Mouse (Mus musculus) liver, embryonic 14.5 days (tissue): ENCODE results near the gene Shroom3. TPM values are rescaled to one million over a fixed set of nuclear protein-coding genes. Genes with fewer than 3 reads are reported as not detected.

Experiments used
- ATAC-seq: fragments of 200-750 bp; cut with Nextera tagmentation; 2 replicates; pipeline ENCODE4 v1.8.0; 2017; ENCODE audit warnings: moderate number of reproducible peaks, mild to moderate bottlenecking, moderate library complexity; ENCODE audit not compliant: insufficient read depth
- DNase-seq, 3 experiments: peaks; one replicate each; pipeline ENCODE4 v3.0.0-alpha.2; 2012 to 2013; ENCODE audit warnings: low read depth in 3 of 3, low spot score in 3 of 3
- H3K27ac ChIP-seq: fragments of 300-500 bp; sonication (generic); 2 replicates; pipeline ENCODE4 v1.5.1; 2014; ENCODE audit warnings: moderate library complexity, mild to moderate bottlenecking, control low read depth, inconsistent platforms
- H3K27me3 ChIP-seq: fragments of 300-500 bp; sonication (generic); 2 replicates; pipeline ENCODE4 v1.6.1; 2014; ENCODE audit warnings: mild to moderate bottlenecking, low read length, moderate library complexity; ENCODE audit not compliant: control insufficient read depth, insufficient read depth
- H3K36me3 ChIP-seq: fragments of 300-500 bp; sonication (generic); replicated peaks from 2 replicates; pipeline ENCODE4 v1.6.1; 2014; ENCODE audit warnings: low read depth; ENCODE audit not compliant: control insufficient read depth, insufficient read depth
- H3K4me1 ChIP-seq, 2 experiments: fragments of 200-500 bp in 1 of 2; fragments of 300-500 bp in 1 of 2; sonication (generic) in 1 of 2; replicated peaks; 2 replicates each; pipeline ENCODE4 v1.6.1; 2012 to 2014; ENCODE audit warnings: antibody characterized with exemption in 1 of 2, inconsistent platforms in 1 of 2, low read length in 1 of 2; ENCODE audit not compliant: control insufficient read depth in 2 of 2, insufficient read depth in 2 of 2
- H3K4me2 ChIP-seq: fragments of 300-500 bp; sonication (generic); 2 replicates; pipeline ENCODE4 v1.6.1; 2014; ENCODE audit warnings: low read depth, mild to moderate bottlenecking, control low read depth, moderate library complexity
- H3K4me3 ChIP-seq, 2 experiments: fragments of 200-500 bp in 1 of 2; fragments of 300-500 bp in 1 of 2; sonication (generic) in 1 of 2; 2 replicates each; pipeline ENCODE4 v1.5.1; 2012 to 2014; ENCODE audit warnings: low read depth in 2 of 2, low read length in 2 of 2, mild to moderate bottlenecking in 2 of 2, control low read depth in 1 of 2, inconsistent platforms in 1 of 2, moderate library complexity in 1 of 2; ENCODE audit not compliant: insufficient read depth in 1 of 2
- H3K9ac ChIP-seq: fragments of 300-500 bp; sonication (generic); replicated peaks from 2 replicates; pipeline ENCODE4 v1.6.1; 2014; ENCODE audit warnings: mild to moderate bottlenecking, control low read depth, moderate library complexity
- H3K9me3 ChIP-seq: fragments of 300-500 bp; sonication (generic); 2 replicates; pipeline ENCODE4 v1.6.1; 2016; ENCODE audit warnings: low read length, mixed read lengths; ENCODE audit not compliant: control insufficient read depth
- CTCF ChIP-seq: IDR thresholded peaks from 2 replicates; pipeline ENCODE4 v1.5.1; 2016; ENCODE audit warnings: antibody characterized with exemption, low read depth, control low read depth
- EP300 ChIP-seq: IDR thresholded peaks from 2 replicates; pipeline ENCODE4 v1.6.1; 2016; ENCODE audit warnings: antibody characterized with exemption, low read depth
- WGBS: fragments of 180-500 bp; shearing (Covaris S2); extraction: QIAGEN DNeasy Blood & Tissue Kit; methylation state at CpG from one replicate; pipeline ENCODE4 v1.1.7; 2014; ENCODE audit not compliant: insufficient replicate concordance; 5-methylcytosine and 5-hydroxymethylcytosine counted together
- polyA plus RNA-seq, 2 experiments: library from polyadenylated mRNA; depleted of rRNA in 1 of 2; stranded (reverse) in 1 of 2; unstranded in 1 of 2; fragments of >200 nt; fragmentation: Nextera tagmentation in 1 of 2; extraction: Ambion mirVana in 1 of 2; gene quantifications; 2 replicates each; pipeline versions ENCODE4 v1.2.1 to v1.2.3; 2012 to 2014

Shroom3 gene
- polyA plus RNA-seq, 2 experiments = 0.11 to 0.30 TPM

GRCm38 (mm10) chr5:92908227-92908626, 225.0 kb downstream of the Shroom3 start:
- no peaks in the 10 kb centered on the region for H3K4me1 ChIP-seq
- DNase-seq = no peak
- whole genome bisulfite sequencing = 44% methylated on average over 4 of the region's 4 CpGs

GRCm38 (mm10) chr5:92910838-92911237, 227.6 kb downstream of the Shroom3 start:
- TF ChIP-seq CTCF (no peak), EP300 (no peak)
- Histone ChIP-seq H3K4me2 (no peak overlapping the region), H3K36me3 (no peaks in the 10 kb centered on the region), H3K9ac (no peak overlapping the region), H3K4me3 (no peak overlapping the region), H3K9me3 (no peaks in the 10 kb centered on the region), H3K4me1 (no peaks in the 10 kb centered on the region), H3K27me3 (no peaks in the 10 kb centered on the region), H3K27ac (no peak overlapping the region)
- no peak for ATAC-seq
- DNase-seq = no peak
- WGBS = 42% methylated on average over 3 of the region's 3 CpGs

More at GRCm38 (mm10) chr5:92908227-92908626, 225.0 kb downstream of the Shroom3 start:
- no peak for ATAC-seq
- H3K27me3 ChIP-seq = no peaks in the 10 kb centered on the region
- no peak overlapping the region for H3K4me2 ChIP-seq
- no peaks in the 10 kb centered on the region for H3K36me3 ChIP-seq
- H3K27ac ChIP-seq = no peak overlapping the region
- H3K9me3 ChIP-seq = no peaks in the 10 kb centered on the region
- no peak overlapping the region for H3K4me3 ChIP-seq
- H3K9ac ChIP-seq = no peak overlapping the region
- no peak for TF ChIP-seq EP300

- ATAC-seq (no peak), DNase-seq (no peak)
- H3K4me1 ChIP-seq = no peaks in the 10 kb centered on the region; a peak in 1 of 4 replicates
- no peaks in the 10 kb centered on the region for H3K9me3 ChIP-seq
- H3K27ac ChIP-seq = no peak overlapping the region
- H3K36me3 ChIP-seq = no peaks in the 10 kb centered on the region
- H3K4me2 ChIP-seq = no peak overlapping the region
- 60% methylated on average over 10 of the region's 10 CpGs for WGBS
- no peaks in the 10 kb centered on the region for H3K27me3 ChIP-seq
- no peak overlapping the region for H3K9ac ChIP-seq
- TF ChIP-seq CTCF (no peak), EP300 (no peak)
- no peak overlapping the region for H3K4me3 ChIP-seq
Observed at GRCm38 (mm10) chr5:92915421-92915820, 232.2 kb downstream of the Shroom3 start.

GRCm38 (mm10) chr5:92917755-92918154, 234.5 kb downstream of the Shroom3 start:
- Histone ChIP-seq H3K27ac (no peak overlapping the region), H3K36me3 (no peaks in the 10 kb centered on the region), H3K4me1 (no peaks in the 10 kb centered on the region; a peak in 1 of 4 replicates), H3K4me3 (no peak overlapping the region), H3K9me3 (no peaks in the 10 kb centered on the region), H3K9ac (no peak overlapping the region), H3K4me2 (no peak overlapping the region), H3K27me3 (no peaks in the 10 kb centered on the region)
- ATAC-seq (no peak), DNase-seq (no peak)
- TF ChIP-seq CTCF = no peak
- no peak for TF ChIP-seq EP300
- WGBS = 34% methylated on average over 6 of the region's 6 CpGs

- no peak overlapping the region for H3K9ac ChIP-seq
- H3K36me3 ChIP-seq = no peaks in the 10 kb centered on the region
- no peaks in the 10 kb centered on the region for H3K9me3 ChIP-seq
- H3K27me3 ChIP-seq = no peaks in the 10 kb centered on the region
- H3K4me3 ChIP-seq = no peak overlapping the region
- 56% methylated on average over 10 of the region's 10 CpGs for WGBS
- ATAC-seq (no peak), DNase-seq (no peak)
- H3K4me1 ChIP-seq = no peaks in the 10 kb centered on the region; a peak in 1 of 4 replicates
- H3K4me2 ChIP-seq = no peak overlapping the region
- no peak for TF ChIP-seq CTCF
- no peak for TF ChIP-seq EP300
- no peak overlapping the region for H3K27ac ChIP-seq
Observed at GRCm38 (mm10) chr5:92918170-92918569, 234.9 kb downstream of the Shroom3 start.

GRCm38 (mm10) chr5:92918866-92919265, 235.6 kb downstream of the Shroom3 start:
- DNase-seq (no peak), ATAC-seq (no peak)
- no peak overlapping the region for H3K4me3 ChIP-seq
- no peaks in the 10 kb centered on the region; a peak in 1 of 4 replicates for H3K4me1 ChIP-seq
- 70% methylated on average over 9 of the region's 9 CpGs for WGBS
- no peak overlapping the region for H3K27ac ChIP-seq
- no peaks in the 10 kb centered on the region for H3K9me3 ChIP-seq
- H3K36me3 ChIP-seq = no peaks in the 10 kb centered on the region
- no peaks in the 10 kb centered on the region for H3K27me3 ChIP-seq
- no peak overlapping the region for H3K4me2 ChIP-seq
- no peak overlapping the region for H3K9ac ChIP-seq
- TF ChIP-seq EP300 (no peak), CTCF (no peak)
